Mouse (Mus musculus) lung, embryonic 14.5 days (tissue): ENCODE results near the gene Hip1r. TPM values are rescaled to one million over a fixed set of nuclear protein-coding genes. Genes with fewer than 3 reads are reported as not detected.

Source experiments
- ATAC-seq: fragments of 200-750 bp; cut with Nextera tagmentation; 2 replicates; pipeline ENCODE4 v1.8.0; 2017; ENCODE audit warnings: mild to moderate bottlenecking, moderate TSS enrichment, moderate library complexity; ENCODE audit not compliant: insufficient read depth
- DNase-seq: peaks from one replicate; pipeline ENCODE4 v3.0.0-alpha.2; 2015
- H3K27ac ChIP-seq: fragments of 300-500 bp; sonication (generic); 2 replicates; pipeline ENCODE4 v1.5.1; 2014; ENCODE audit warnings: low read depth, mild to moderate bottlenecking, moderate library complexity
- H3K27me3 ChIP-seq: fragments of 300-500 bp; sonication (generic); 2 replicates; pipeline ENCODE4 v1.6.1; 2014; ENCODE audit warnings: low read length, control low read depth; ENCODE audit not compliant: insufficient read depth
- H3K36me3 ChIP-seq: fragments of 300-500 bp; sonication (generic); 2 replicates; pipeline ENCODE4 v1.6.1; 2014; ENCODE audit warnings: control low read depth; ENCODE audit not compliant: insufficient read depth
- H3K4me1 ChIP-seq: fragments of 300-500 bp; sonication (generic); 2 replicates; pipeline ENCODE4 v1.6.1; 2014; ENCODE audit warnings: antibody characterized with exemption, control low read depth; ENCODE audit not compliant: insufficient read depth
- H3K4me2 ChIP-seq: fragments of 300-500 bp; sonication (generic); 2 replicates; pipeline ENCODE4 v1.6.1; 2014; ENCODE audit warnings: mild to moderate bottlenecking
- H3K4me3 ChIP-seq: fragments of 300-500 bp; sonication (generic); 2 replicates; pipeline ENCODE4 v1.5.1; 2014; ENCODE audit warnings: low read depth, low read length
- H3K9ac ChIP-seq: fragments of 300-500 bp; sonication (generic); 2 replicates; pipeline ENCODE4 v1.6.1; 2014
- H3K9me3 ChIP-seq: fragments of 300-500 bp; sonication (generic); 2 replicates; pipeline ENCODE4 v1.6.1; 2016; ENCODE audit warnings: low read depth, low read length, control low read depth
- CTCF ChIP-seq: IDR thresholded peaks from 2 replicates; pipeline ENCODE4 v1.5.1; 2016; ENCODE audit warnings: antibody characterized with exemption, low read depth
- WGBS: fragments of 180-500 bp; shearing (Covaris S2); extraction: QIAGEN DNeasy Blood & Tissue Kit; methylation state at CpG from one replicate; pipeline ENCODE4 v1.1.7; 2014; 5-methylcytosine and 5-hydroxymethylcytosine counted together
- polyA plus RNA-seq: library from polyadenylated mRNA; unstranded; fragments of >200 nt; fragmentation: Nextera tagmentation; extraction: Ambion mirVana; gene quantifications from 2 replicates; pipeline ENCODE4 v1.2.1, GENCODE M21; 2014

The Hip1r gene
- polyA plus RNA-seq, 1 experiment from 2014 or later: 9.1 TPM

GRCm38 (mm10) chr5:124003375-124003774 lies 29.9 kb downstream of the Hip1r start:
- Histone ChIP-seq H3K4me3 (no peak overlapping the region), H3K9me3 (no peaks in the 10 kb centered on the region), H3K9ac (no peak overlapping the region), H3K4me1 (no peaks in the 10 kb centered on the region), H3K4me2 (no peak overlapping the region), H3K36me3 (peaks cover 44% of the 10 kb centered on the region), H3K27me3 (no peaks in the 10 kb centered on the region), H3K27ac (no peak overlapping the region)
- TF ChIP-seq CTCF: no peak
- 57% methylated on average over 4 of the region's 4 CpGs for WGBS
- no peak for DNase-seq
- no peak for ATAC-seq

- no peak overlapping the region for H3K9ac ChIP-seq
- no peak overlapping the region for H3K4me3 ChIP-seq
- no peaks in the 10 kb centered on the region for H3K27me3 ChIP-seq
- peaks cover 53% of the 10 kb centered on the region for H3K36me3 ChIP-seq
- H3K27ac ChIP-seq: no peak overlapping the region
- DNase-seq (no peak), ATAC-seq (no peak)
- WGBS: 88% methylated on average over 16 of the region's 17 CpGs
- TF ChIP-seq CTCF: no peak
- H3K4me1 ChIP-seq: no peaks in the 10 kb centered on the region
- no peak overlapping the region for H3K4me2 ChIP-seq
- no peaks in the 10 kb centered on the region for H3K9me3 ChIP-seq
Measured at GRCm38 (mm10) chr5:124004356-124005150, 31.1 kb downstream of the Hip1r start.

GRCm38 (mm10) chr5:124005151-124005500 lies 31.7 kb downstream of the Hip1r start:
- H3K4me1 ChIP-seq: no peaks in the 10 kb centered on the region; the same call in 1 of the 2 replicates
- H3K27ac ChIP-seq: no peak overlapping the region
- no peaks in the 10 kb centered on the region for H3K27me3 ChIP-seq
- 90% methylated on average over 15 of the region's 15 CpGs for WGBS
- no peaks in the 10 kb centered on the region for H3K9me3 ChIP-seq
- no peak overlapping the region for H3K4me3 ChIP-seq
- no peak for ATAC-seq
- H3K4me2 ChIP-seq: no peak overlapping the region
- no peak for DNase-seq
- no peak overlapping the region for H3K9ac ChIP-seq
- peaks cover 53% of the 10 kb centered on the region for H3K36me3 ChIP-seq
- TF ChIP-seq CTCF: no peak

DNA sequence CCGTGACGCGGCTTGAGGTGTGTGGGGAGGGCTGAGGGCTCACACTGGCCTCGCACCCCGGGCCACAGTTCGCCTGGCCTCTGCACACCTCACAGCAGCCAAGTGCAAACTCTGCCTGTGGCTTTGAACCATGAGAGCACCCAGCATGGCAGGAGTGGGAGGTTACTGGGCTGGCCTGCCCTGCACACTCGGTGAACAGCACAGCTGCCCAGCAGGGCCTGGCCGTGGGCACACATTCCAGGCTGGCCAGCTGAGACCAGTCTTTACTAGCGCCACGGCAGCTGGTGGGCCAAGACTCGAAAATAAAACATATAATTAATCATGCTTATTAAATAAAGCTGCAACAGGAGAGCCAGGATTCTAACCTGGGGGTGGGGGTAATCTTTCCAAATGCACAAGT lies 32.2 kb downstream of the Hip1r start:
- H3K9ac ChIP-seq: no peak overlapping the region
- no peaks in the 10 kb centered on the region for H3K27me3 ChIP-seq
- no peak for TF ChIP-seq CTCF
- DNase-seq: no peak
- H3K4me2 ChIP-seq: no peak overlapping the region
- no peaks in the 10 kb centered on the region for H3K9me3 ChIP-seq
- ATAC-seq: no peak
- peaks cover 53% of the 10 kb centered on the region for H3K36me3 ChIP-seq
- no peak overlapping the region for H3K4me3 ChIP-seq
- 71% methylated on average over 11 of the region's 11 CpGs for WGBS
- peaks cover 2% of the 10 kb centered on the region; the same call in 1 of the 2 replicates for H3K4me1 ChIP-seq
- no peak overlapping the region for H3K27ac ChIP-seq

- Histone ChIP-seq H3K4me1 (peaks cover 6% of the 10 kb centered on the region; the same call in 1 of the 2 replicates), H3K9ac (no peak overlapping the region), H3K27me3 (no peaks in the 10 kb centered on the region), H3K4me3 (no peak overlapping the region), H3K27ac (no peak overlapping the region), H3K9me3 (no peaks in the 10 kb centered on the region), H3K36me3 (peaks cover 53% of the 10 kb centered on the region), H3K4me2 (no peak overlapping the region)
- ATAC-seq (no peak), DNase-seq (no peak)
- 82% methylated on average over 26 of the region's 26 CpGs for WGBS
- TF ChIP-seq CTCF: no peak
Measured at GRCm38 (mm10) chr5:124006082-124006873, 32.9 kb downstream of the Hip1r start.

GRCm38 (mm10) chr5:124006891-124007491 lies 33.6 kb downstream of the Hip1r start:
- no peak overlapping the region for H3K27ac ChIP-seq
- no peak overlapping the region for H3K9ac ChIP-seq
- no peak overlapping the region for H3K4me2 ChIP-seq
- H3K4me3 ChIP-seq: no peak overlapping the region
- H3K36me3 ChIP-seq: peaks cover 53% of the 10 kb centered on the region
- peaks cover 13% of the 10 kb centered on the region for H3K4me1 ChIP-seq
- no peaks in the 10 kb centered on the region for H3K27me3 ChIP-seq
- DNase-seq (no peak), ATAC-seq (no peak)
- no peaks in the 10 kb centered on the region for H3K9me3 ChIP-seq
- WGBS: 90% methylated on average over 17 of the region's 17 CpGs
- no peak for TF ChIP-seq CTCF

- Histone ChIP-seq H3K4me2 (peak overlapping the region; percentile 54; the same call in 1 of the 2 replicates), H3K36me3 (peaks cover 41% of the 10 kb centered on the region), H3K27me3 (no peaks in the 10 kb centered on the region), H3K27ac (peak overlapping the region; percentile 96), H3K9me3 (no peaks in the 10 kb centered on the region), H3K9ac (no peak overlapping the region), H3K4me1 (peaks cover 40% of the 10 kb centered on the region), H3K4me3 (no peak overlapping the region)
- peak; percentile 48 for DNase-seq
- no peak for TF ChIP-seq CTCF
- WGBS: 51% methylated on average over 8 of the region's 8 CpGs
- ATAC-seq: no peak
Measured at GRCm38 (mm10) chr5:124010077-124010476, 36.6 kb downstream of the Hip1r start.
